Mouse (Mus musculus) effector memory CD4-positive, alpha-beta T cell, adult 5 months (primary cell): ENCODE data around the gene 4933421I07Rik. TPM values are rescaled to one million over a fixed set of nuclear protein-coding genes. Genes with fewer than 3 reads are reported as not detected.

ENCODE experiments used
- polyA plus RNA-seq: library from polyadenylated mRNA; unstranded; fragments of 100-300 nt; shearing (Covaris generic); gene quantifications from one replicate; pipeline ENCODE4 v1.2.1, GENCODE M21; 2017

Gene 4933421I07Rik
- not detected for polyA plus RNA-seq

GRCm38 (mm10) chr7:42447850-42448249, at the start of gene 4933421I07Rik:
Gene 4933421I07Rik, minus strand, starts transcription at chr7:42448120.

Other genes with a start within 250 kb of the 4933421I07Rik start
- gene Vmn2r61, start 188.1 kb downstream of the 4933421I07Rik start, polyA plus RNA-seq = not detected
- gene Zfp141, start 57.6 kb upstream of the 4933421I07Rik start, polyA plus RNA-seq = 14.2 TPM
- gene Gm21028, start 130.5 kb upstream of the 4933421I07Rik start, polyA plus RNA-seq = not detected
- not detected for gene Zfp977, start 144.4 kb upstream of the 4933421I07Rik start, polyA plus RNA-seq
- 0.56 TPM for gene Zfp976, start 194.5 kb upstream of the 4933421I07Rik start, polyA plus RNA-seq
- 1.7 TPM for gene Zfp975, start 244.6 kb upstream of the 4933421I07Rik start, polyA plus RNA-seq